Mouse (Mus musculus) MEL (cell line): ENCODE measurements around the gene Olfr1513. TPM values are rescaled to one million over a fixed set of nuclear protein-coding genes. Genes with fewer than 3 reads are reported as not detected.

Experiments
- DNase-seq: peaks from one replicate; pipeline ENCODE4 v3.0.0; 2011; ENCODE audit warnings: low read depth, low spot score
- H3K27ac ChIP-seq: 2 replicates; pipeline ENCODE4 v1.5.1; 2012; ENCODE audit warnings: low read depth, mild to moderate bottlenecking, control low read depth, low read length, moderate library complexity; ENCODE audit not compliant: control insufficient read depth
- H3K27me3 ChIP-seq, 2 experiments: fragments of 150-350 bp in 1 of 2; sonication (generic) in 1 of 2; 2 replicates each; pipeline ENCODE4 v1.6.1; 2012; ENCODE audit warnings: low read length in 2 of 2, mild to moderate bottlenecking in 2 of 2, improper control_type of control experiment in 1 of 2, moderate library complexity in 1 of 2; ENCODE audit not compliant: insufficient read depth in 2 of 2, control insufficient read depth in 1 of 2
- H3K36me3 ChIP-seq, 2 experiments: 2 replicates each; pipeline ENCODE4 v1.6.1; 2012 to 2014; ENCODE audit warnings: low read length in 2 of 2, improper control_type of control experiment in 1 of 2, inconsistent platforms in 1 of 2, mild to moderate bottlenecking in 1 of 2; ENCODE audit not compliant: insufficient read depth in 2 of 2, control insufficient read depth in 1 of 2
- H3K4me1 ChIP-seq, 2 experiments: fragments of 150-350 bp in 1 of 2; sonication (generic) in 1 of 2; 2 replicates each; pipeline ENCODE4 v1.6.1; 2012; ENCODE audit warnings: low read length in 2 of 2, improper control_type of control experiment in 1 of 2, mild to moderate bottlenecking in 1 of 2; ENCODE audit not compliant: insufficient read depth in 2 of 2, control insufficient read depth in 1 of 2
- H3K4me3 ChIP-seq, 2 experiments: fragments of 150-350 bp in 1 of 2; sonication (generic) in 1 of 2; 2 replicates each; pipeline ENCODE4 v1.5.1; 2012; ENCODE audit warnings: low read depth in 2 of 2, low read length in 2 of 2, mild to moderate bottlenecking in 2 of 2, moderate library complexity in 2 of 2, control low read depth in 1 of 2, improper control_type of control experiment in 1 of 2; ENCODE audit not compliant: control insufficient read depth in 1 of 2, insufficient read depth in 1 of 2
- H3K79me2 ChIP-seq: 2 replicates; pipeline ENCODE4 v1.6.1; 2012; ENCODE audit warnings: mild to moderate bottlenecking, low read length, moderate library complexity; ENCODE audit not compliant: control insufficient read depth, poor library complexity, insufficient read depth
- H3K9ac ChIP-seq: 2 replicates; pipeline ENCODE4 v1.6.1; 2012; ENCODE audit warnings: low read depth, mild to moderate bottlenecking, control low read depth, low read length, moderate library complexity; ENCODE audit not compliant: control insufficient read depth, poor library complexity, severe bottlenecking
- H3K9me3 ChIP-seq: fragments of 150-350 bp; sonication (generic); replicated peaks from 2 replicates; pipeline ENCODE4 v1.6.1; 2012; ENCODE audit warnings: mild to moderate bottlenecking, low read length, improper control_type of control experiment, moderate library complexity; ENCODE audit not compliant: insufficient read depth
- BHLHE40 ChIP-seq: IDR thresholded peaks from 2 replicates; pipeline ENCODE4 v1.6.1; 2012; ENCODE audit warnings: low read depth, mild to moderate bottlenecking, inconsistent platforms, low read length, improper control_type of control experiment, borderline replicate concordance
- CTCF ChIP-seq, 3 experiments: IDR thresholded peaks in 2 of 3; conservative IDR thresholded peaks in 1 of 3; 2 replicates each; pipeline ENCODE4 v1.5.1; 2011 to 2012; ENCODE audit warnings: low read length in 3 of 3, low read depth in 2 of 3, mild to moderate bottlenecking in 2 of 3, improper control_type of control experiment in 1 of 3, inconsistent platforms in 1 of 3, mixed read lengths in 1 of 3, moderate library complexity in 1 of 3; ENCODE audit not compliant: control insufficient read depth in 1 of 3, insufficient read depth in 1 of 3, poor library complexity in 1 of 3, severe bottlenecking in 1 of 3
- EP300 ChIP-seq, 2 experiments: IDR thresholded peaks; 2 replicates each; pipeline ENCODE4 v1.6.1; 2011; ENCODE audit warnings: improper control_type of control experiment in 2 of 2, low read length in 2 of 2, low read depth in 1 of 2, mild to moderate bottlenecking in 1 of 2
- HCFC1 ChIP-seq: IDR thresholded peaks from 2 replicates; pipeline ENCODE4 v1.6.1; 2012; ENCODE audit warnings: low read depth, mild to moderate bottlenecking, inconsistent platforms, low read length, improper control_type of control experiment, moderate library complexity
- MAFK ChIP-seq: IDR thresholded peaks from 2 replicates; pipeline ENCODE4 v1.6.1; 2011; ENCODE audit warnings: low read depth, mild to moderate bottlenecking, low read length, improper control_type of control experiment, borderline replicate concordance
- MEF2A ChIP-seq: IDR thresholded peaks from 2 replicates; pipeline ENCODE4 v1.6.1; 2014; ENCODE audit warnings: low read depth, mild to moderate bottlenecking, inconsistent platforms, low read length, improper control_type of control experiment; ENCODE audit not compliant: poor library complexity, insufficient replicate concordance, severe bottlenecking; ENCODE audit errors: extremely low read depth
- MYB ChIP-seq: IDR thresholded peaks from 2 replicates; pipeline ENCODE4 v1.6.1; 2011; ENCODE audit warnings: mild to moderate bottlenecking, low read depth, low read length, improper control_type of control experiment
- MYC ChIP-seq: IDR thresholded peaks from 2 replicates; pipeline ENCODE4 v1.6.1; 2011; ENCODE audit warnings: low read depth, mild to moderate bottlenecking, low read length, improper control_type of control experiment, moderate library complexity
- NELFE ChIP-seq: IDR thresholded peaks from 2 replicates; pipeline ENCODE4 v1.6.1; 2011; ENCODE audit warnings: low read depth, low read length, improper control_type of control experiment
- POLR2A ChIP-seq, 2 experiments: IDR thresholded peaks; 2 replicates each; pipeline ENCODE4 v1.6.1; 2011 to 2012; ENCODE audit warnings: low read length in 2 of 2, mild to moderate bottlenecking in 2 of 2, control low read depth in 1 of 2, improper control_type of control experiment in 1 of 2, low read depth in 1 of 2, moderate library complexity in 1 of 2; ENCODE audit not compliant: control insufficient read depth in 1 of 2, insufficient read depth in 1 of 2, poor library complexity in 1 of 2
- POLR2AphosphoS2 ChIP-seq: IDR thresholded peaks from 2 replicates; pipeline ENCODE4 v1.6.1; 2011; ENCODE audit warnings: low read length, improper control_type of control experiment
- POLR2AphosphoS5 ChIP-seq: IDR thresholded peaks from 2 replicates; pipeline ENCODE4 v1.6.1; 2012; ENCODE audit warnings: low read depth, borderline replicate concordance, mild to moderate bottlenecking, inconsistent platforms, low read length, moderate library complexity, mixed read lengths
- TAL1 ChIP-seq: IDR thresholded peaks from 2 replicates; pipeline ENCODE4 v1.6.1; 2012; ENCODE audit warnings: mild to moderate bottlenecking, inconsistent platforms, low read length, moderate library complexity, mixed read lengths
- TBP ChIP-seq: IDR thresholded peaks from 2 replicates; pipeline ENCODE4 v1.8.0; 2011; ENCODE audit warnings: low read depth, low read length, improper control_type of control experiment
- TCF12 ChIP-seq: IDR thresholded peaks from 2 replicates; pipeline ENCODE4 v1.6.1; 2014; ENCODE audit warnings: low read depth, mild to moderate bottlenecking, inconsistent platforms, low read length, improper control_type of control experiment, moderate library complexity
- UBTF ChIP-seq: IDR thresholded peaks from 2 replicates; pipeline ENCODE4 v1.6.1; 2012; ENCODE audit warnings: low read depth, mild to moderate bottlenecking, inconsistent platforms, low read length, improper control_type of control experiment, moderate library complexity, borderline replicate concordance; ENCODE audit not compliant: insufficient read depth
- USF2 ChIP-seq, 2 experiments: IDR thresholded peaks; 2 replicates each; pipeline ENCODE4 v1.6.1; 2011 to 2012; ENCODE audit warnings: improper control_type of control experiment in 2 of 2, low read length in 2 of 2, borderline replicate concordance in 1 of 2, inconsistent platforms in 1 of 2, low read depth in 1 of 2, mild to moderate bottlenecking in 1 of 2; ENCODE audit not compliant: insufficient read depth in 1 of 2
- ZC3H11A ChIP-seq: IDR thresholded peaks from 2 replicates; pipeline ENCODE4 v1.6.1; 2012; ENCODE audit warnings: low read depth, mild to moderate bottlenecking, inconsistent platforms, low read length, improper control_type of control experiment
- ZNF384 ChIP-seq: IDR thresholded peaks from 2 replicates; pipeline ENCODE4 v1.6.1; 2012; ENCODE audit warnings: low read depth, mild to moderate bottlenecking, inconsistent platforms, low read length, improper control_type of control experiment
- polyA plus RNA-seq, 2 experiments: library from polyadenylated mRNA; stranded (reverse) in 1 of 2; unstranded in 1 of 2; fragments of >175 nt in 1 of 2; fragments of >200 nt in 1 of 2; gene quantifications; 2 replicates each; pipeline versions ENCODE4 v1.2.1 to v1.2.4; 2012; ENCODE audit warnings: low replicate concordance in 2 of 2, low read depth in 1 of 2; ENCODE audit not compliant: insufficient read length in 2 of 2, insufficient read depth in 1 of 2, missing spikeins in 1 of 2
- total RNA-seq: library from RNA; depleted of rRNA; stranded (reverse); fragments of 300-350 nt; gene quantifications from 2 replicates; pipeline ENCODE4 v1.2.3, GENCODE M21; 2012

The Olfr1513 gene
- total and polyA plus RNA-seq, 3 experiments = 0.08 TPM; not detected in 2

DNA sequence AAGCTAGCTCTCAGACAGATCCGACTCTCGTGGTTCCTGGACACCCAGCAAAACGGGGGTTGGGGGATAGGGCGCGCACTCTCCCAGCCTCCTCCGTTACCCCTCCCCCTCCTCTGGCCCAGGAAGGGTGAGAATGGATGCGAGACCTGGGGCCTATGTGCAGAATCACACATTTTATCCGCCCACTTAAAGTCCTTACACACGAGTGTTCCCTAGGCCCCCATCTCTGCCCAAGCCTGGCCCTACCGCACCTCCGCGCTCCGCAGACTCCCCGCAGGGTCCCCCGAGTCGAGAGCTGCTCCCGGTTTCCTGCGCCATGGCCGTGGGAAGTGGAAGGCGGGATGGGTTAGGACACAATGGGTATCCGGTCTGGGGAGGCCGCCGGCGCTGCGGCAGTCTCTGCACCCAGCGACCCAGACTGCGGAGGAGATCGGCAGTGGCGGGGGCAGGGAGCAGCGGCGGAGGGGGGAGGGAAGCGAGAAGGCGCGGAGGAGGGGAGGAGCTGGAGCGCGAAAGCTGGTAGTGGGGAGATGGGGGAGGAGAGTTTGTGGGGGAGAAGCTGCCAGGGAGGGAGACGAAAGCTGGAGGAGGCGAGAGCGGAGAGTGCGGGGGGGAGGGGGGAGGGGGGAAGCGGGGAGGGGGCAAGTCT lies 40.3 kb downstream of the Olfr1513 start:
- no peaks in the 10 kb centered on the region for H3K4me1 ChIP-seq
- H3K9ac ChIP-seq = no peak overlapping the region
- no peak overlapping the region for H3K4me3 ChIP-seq
- H3K27me3 ChIP-seq = peaks cover 5 to 10% of the 10 kb centered on the region in 2 experiments
- no peaks in the 10 kb centered on the region for H3K36me3 ChIP-seq
- H3K27ac ChIP-seq = no peak overlapping the region
- no peak for DNase-seq
- H3K9me3 ChIP-seq = no peaks in the 10 kb centered on the region
- TF ChIP-seq EP300 (IDR thresholded peaks at IDR 0.05; ENCODE audit: low read depth in 1 of 2, low read length in 2 of 2) (no peak), MYC (no peak), POLR2AphosphoS2 (no peak), ZC3H11A (no peak), TBP (no peak), BHLHE40 (no peak), UBTF (no peak)
- TF ChIP-seq, all 39 proteins: peak for 0
- H3K79me2 ChIP-seq = no peaks in the 10 kb centered on the region

DNA sequence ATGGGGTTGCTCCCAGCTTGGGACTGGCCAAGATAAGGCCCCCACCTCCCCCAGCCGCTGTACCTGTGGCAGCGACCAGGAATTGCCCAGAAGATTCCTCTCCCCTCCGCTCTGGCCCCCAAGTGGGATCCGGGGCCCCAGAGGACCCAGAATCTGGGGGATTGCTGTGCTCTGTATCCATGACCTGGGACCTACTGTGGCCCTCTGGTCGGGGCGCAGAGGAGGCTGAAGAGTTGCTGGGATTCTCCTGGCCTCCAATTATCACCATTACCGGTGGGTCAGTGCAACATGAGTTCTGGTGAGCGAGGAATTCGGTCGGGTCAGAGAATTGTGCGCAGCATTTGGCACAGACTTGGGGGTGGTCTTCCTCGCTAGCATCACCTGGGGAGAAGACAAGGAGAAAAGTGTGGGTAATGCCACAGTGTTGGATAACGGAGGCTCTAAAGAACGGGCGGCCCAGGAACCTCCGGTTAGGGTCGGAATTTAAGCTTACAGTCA lies 40.9 kb downstream of the Olfr1513 start:
- Histone ChIP-seq H3K27ac (no peak overlapping the region), H3K27me3 (peaks cover 5 to 10% of the 10 kb centered on the region in 2 experiments), H3K36me3 (no peaks in the 10 kb centered on the region), H3K79me2 (no peaks in the 10 kb centered on the region), H3K9me3 (no peaks in the 10 kb centered on the region), H3K4me3 (no peak overlapping the region), H3K9ac (no peak overlapping the region), H3K4me1 (no peaks in the 10 kb centered on the region)
- TF ChIP-seq ZNF384 (no peak), POLR2A (IDR thresholded peaks at IDR 0.05; ENCODE audit: control insufficient read depth in 1 of 2, insufficient read depth in 1 of 2, low read depth in 1 of 2, low read length in 2 of 2, poor library complexity in 1 of 2) (no peak), TBP (no peak), TCF12 (no peak), TAL1 (no peak), NELFE (no peak), HCFC1 (no peak), POLR2AphosphoS5 (no peak), MEF2A (no peak), MYB (no peak), MAFK (no peak), USF2 (IDR thresholded peaks at IDR 0.05; ENCODE audit: borderline replicate concordance in 1 of 2, insufficient read depth in 1 of 2, low read depth in 1 of 2, low read length in 2 of 2) (no peak), ZC3H11A (no peak), CTCF (IDR thresholded peaks at IDR 0.05 in 2 of 3, conservative IDR thresholded peaks at IDR 0.05 in 1 of 3; ENCODE audit: control insufficient read depth in 1 of 3, insufficient read depth in 1 of 3, low read depth in 2 of 3, low read length in 3 of 3, poor library complexity in 1 of 3, severe bottlenecking in 1 of 3) (no peak)
- DNase-seq = no peak
